Comparison of ENCODE assay signal across 9 mouse cellular contexts in genomic region chr4:155654456-155655298, GRCm38 (mm10). TPM values are rescaled to one million over a fixed set of nuclear protein-coding genes. Genes with fewer than 3 reads are reported as not detected.
A peak's percentile ranks its signal among the peaks of the same experiment; 100 is the strongest.
DNase-seq lines count a peak whose midpoint lies in the region; ATAC-seq and TF ChIP-seq lines count a peak whose summit lies in the region.
"Had no signal": no experiment of that assay in that cellular context is flagged by ENCODE, and none has a peak within 500 bp of the region (broad histone marks: within the 10 kb centered on the region; RNA-seq: fewer than 3 reads in every experiment).

No protein-coding gene starts in this region.

- no peaks in the 10 kb centered on the region; the same call in 1 of the 2 replicates for H3K36me3 ChIP-seq in forebrain, embryonic 11.5 days (ENCODE audit: control insufficient read depth, insufficient read depth, low read length)
- H3K36me3 ChIP-seq in hindbrain, postnatal 0 days (ENCODE audit: insufficient read depth, low read length): peaks cover 31% of the 10 kb centered on the region
- peaks cover 11% of the 10 kb centered on the region for H3K36me3 ChIP-seq in liver, postnatal 0 days (replicated peaks; ENCODE audit: insufficient read depth, low read length)
- peaks cover 8% of the 10 kb centered on the region for H3K36me3 ChIP-seq in neural tube, embryonic 11.5 days (ENCODE audit: control insufficient read depth, insufficient read depth, low read length)

- 6% methylated on average over 52 of the region's 52 CpGs for WGBS in bone marrow, adult 2 months
- 1% methylated on average over 52 of the region's 52 CpGs for WGBS in forebrain, embryonic 11.5 days
- 12% methylated on average over 50 of the region's 52 CpGs for WGBS in hindbrain, postnatal 0 days
- 5% methylated on average over 47 of the region's 52 CpGs for WGBS in liver, postnatal 0 days (ENCODE audit: insufficient replicate concordance)
- WGBS in neural tube, embryonic 11.5 days: 2% methylated on average over 52 of the region's 52 CpGs

- peaks cover 2% of the 10 kb centered on the region; the same call in 1 of the 2 replicates for H3K4me1 ChIP-seq in bone marrow, adult 2 months (ENCODE audit: control insufficient read depth, insufficient read depth, low read length)
- peaks cover 18% of the 10 kb centered on the region for H3K4me1 ChIP-seq in forebrain, embryonic 11.5 days (replicated peaks; ENCODE audit: control insufficient read depth, insufficient read depth, low read length)
- peaks cover 10% of the 10 kb centered on the region; the same call in 1 of the 2 replicates for H3K4me1 ChIP-seq in hindbrain, postnatal 0 days (ENCODE audit: insufficient read depth, low read length)
- H3K4me1 ChIP-seq in liver, postnatal 0 days (ENCODE audit: insufficient read depth): peaks cover 19% of the 10 kb centered on the region
- peaks cover 19% of the 10 kb centered on the region; the same call in 1 of the 2 replicates for H3K4me1 ChIP-seq in neural tube, embryonic 11.5 days (ENCODE audit: control insufficient read depth, insufficient read depth, low read length)

- ATAC-seq in forebrain, embryonic 11.5 days (replicated peaks; ENCODE audit: low FRiP score): peak; percentile 39
- ATAC-seq in hindbrain, postnatal 0 days: peak; percentile 40
- ATAC-seq in liver, postnatal 0 days: peak; percentile 38
- ATAC-seq in neural tube, embryonic 11.5 days (ENCODE audit: insufficient read depth, low FRiP score, low TSS enrichment): no peak

- H3K4me2 ChIP-seq in forebrain, embryonic 11.5 days (ENCODE audit: low read depth, low read length, severe bottlenecking): peak overlapping the region; percentile 59
- H3K4me2 ChIP-seq in hindbrain, postnatal 0 days (ENCODE audit: low read depth, low read length): peak overlapping the region; percentile 72
- peak overlapping the region; percentile 54 for H3K4me2 ChIP-seq in liver, postnatal 0 days (ENCODE audit: low read depth, low read length)
- H3K4me2 ChIP-seq in neural tube, embryonic 11.5 days (ENCODE audit: low read depth): peak overlapping the region; percentile 32

- 0 out of 2 replicates have a peak, but pooled peaks have one; percentile 11 for TF ChIP-seq POLR2A in bone marrow, adult 2 months (IDR thresholded peaks at IDR 0.05; ENCODE audit: borderline replicate concordance, control insufficient read depth, low read depth, low read length)

- TF ChIP-seq CTCF in bone marrow, adult 2 months (IDR thresholded peaks at IDR 0.05; ENCODE audit: control insufficient read depth, insufficient read depth, low read length): no peak
- TF ChIP-seq CTCF in hindbrain, postnatal 0 days (IDR thresholded peaks at IDR 0.05; ENCODE audit: low read depth): no peak; the same call in 1 of the 2 replicates
- no peak for TF ChIP-seq CTCF in liver, postnatal 0 days (IDR thresholded peaks at IDR 0.05; ENCODE audit: low read depth)

- H3K9ac ChIP-seq in forebrain, embryonic 11.5 days (ENCODE audit: low read length): peak overlapping the region; percentile 16
- peak overlapping the region; percentile 13; the same call in 1 of the 2 replicates for H3K9ac ChIP-seq in hindbrain, postnatal 0 days (replicated peaks; ENCODE audit: low read length)
- no peak overlapping the region for H3K9ac ChIP-seq in liver, postnatal 0 days (replicated peaks)
- peak overlapping the region; percentile 14 for H3K9ac ChIP-seq in neural tube, embryonic 11.5 days (ENCODE audit: low read length)

- peak overlapping the region; percentile 41 for H3K4me3 ChIP-seq in bone marrow, adult 2 months (replicated peaks; ENCODE audit: control insufficient read depth, low read depth, low read length)
- peak overlapping the region; percentile 32 for H3K4me3 ChIP-seq in forebrain, embryonic 11.5 days (ENCODE audit: low read depth, low read length)
- peak overlapping the region; percentile 23 for H3K4me3 ChIP-seq in hindbrain, postnatal 0 days (ENCODE audit: low read length)
- H3K4me3 ChIP-seq in liver, postnatal 0 days (ENCODE audit: low read depth, low read length): peak overlapping the region; percentile 27
- H3K4me3 ChIP-seq in neural tube, embryonic 11.5 days (ENCODE audit: low read depth, low read length): peak overlapping the region; percentile 24

- no peak for TF ChIP-seq EP300 in liver, postnatal 0 days (IDR thresholded peaks at IDR 0.05; ENCODE audit: low read depth)

- H3K9me3 ChIP-seq in forebrain, embryonic 11.5 days (ENCODE audit: control insufficient read depth, low read length): no peaks in the 10 kb centered on the region
- H3K9me3 ChIP-seq in hindbrain, postnatal 0 days (ENCODE audit: low read length): no peaks in the 10 kb centered on the region
- H3K9me3 ChIP-seq in liver, postnatal 0 days (ENCODE audit: low read length): no peaks in the 10 kb centered on the region
- no peaks in the 10 kb centered on the region for H3K9me3 ChIP-seq in neural tube, embryonic 11.5 days (ENCODE audit: control insufficient read depth, low read length)

- H3K27ac ChIP-seq in bone marrow, adult 2 months (ENCODE audit: control insufficient read depth, insufficient read depth, low read depth, low read length, poor library complexity): no peak overlapping the region
- H3K27ac ChIP-seq in forebrain, embryonic 11.5 days (ENCODE audit: low read depth, low read length): no peak overlapping the region
- H3K27ac ChIP-seq in hindbrain, postnatal 0 days: no peak overlapping the region
- H3K27ac ChIP-seq in liver, postnatal 0 days (ENCODE audit: low read depth): no peak overlapping the region
- no peak overlapping the region for H3K27ac ChIP-seq in neural tube, embryonic 11.5 days (ENCODE audit: low read depth, low read length)

- peaks cover 50% of the 10 kb centered on the region for H3K27me3 ChIP-seq in forebrain, embryonic 11.5 days (ENCODE audit: control insufficient read depth, insufficient read depth, low read length)
- H3K27me3 ChIP-seq in hindbrain, postnatal 0 days (ENCODE audit: insufficient read depth, low read length): peaks cover 17% of the 10 kb centered on the region; the same call in 1 of the 2 replicates
- H3K27me3 ChIP-seq in liver, postnatal 0 days (ENCODE audit: insufficient read depth, low read length): peaks cover 45% of the 10 kb centered on the region
- H3K27me3 ChIP-seq in neural tube, embryonic 11.5 days (ENCODE audit: control insufficient read depth, insufficient read depth, low read length): peaks cover 53% of the 10 kb centered on the region

- DNase-seq in adrenal gland, postnatal 14 days: peak; percentile 72
- DNase-seq in adrenal gland, adult 18-20 months (ENCODE audit: low spot score in 2 of 2): no peak
- peak; percentile 84 for DNase-seq in forebrain, embryonic 11.5 days (ENCODE audit: low spot score)
- peak; percentile 47 for DNase-seq in hindbrain, postnatal 0 days (ENCODE audit: low spot score)
- peak; percentile 58 for DNase-seq in liver, postnatal 0 days
- peak; percentile 54 for DNase-seq in neural tube, embryonic 11.5 days (ENCODE audit: low spot score)
- peak; percentile 63 for DNase-seq in urinary bladder, postnatal 25 days (ENCODE audit: low spot score)

RNA-seq across cellular contexts. Expression of gene Mmp23, which starts 1.5 kb away (rescaled TPM):
- 10.0 and 11.5 TPM in 2 replicates for total RNA-seq in adrenal gland, postnatal 14 days (2021)
- 10 to 100 TPM in 1 of 2 experiments, 1 to 10 TPM in 1; 5.6 to 12.8 TPM for total RNA-seq in adrenal gland, adult 18-20 months (2021)
- 5.6 and 6.9 TPM in 2 replicates for polyA plus RNA-seq in bone marrow, adult 2 months (2011; ENCODE audit: insufficient read depth, insufficient read length, low replicate concordance, missing spikeins)
- 2.5 and 2.7 TPM in 2 replicates for polyA plus RNA-seq in forebrain, embryonic 11.5 days (2014; fragmentation: Nextera tagmentation; extraction: Ambion mirVana)
- total RNA-seq in hindbrain, postnatal 0 days (2014; rRNA removed): 6.1 and 13.5 TPM in 2 replicates
- 4.2 and 5.7 TPM in 2 replicates for polyA plus RNA-seq in hindbrain, postnatal 0 days (2015; fragmentation: Nextera tagmentation; extraction: Ambion mirVana)
- 5.9 and 6.8 TPM in 2 replicates for polyA plus RNA-seq in liver, postnatal 0 days (2015; fragmentation: Nextera tagmentation; extraction: Ambion mirVana)
- polyA plus RNA-seq in neural tube, embryonic 11.5 days (2014; fragmentation: Nextera tagmentation; extraction: Ambion mirVana): 3.2 and 4.0 TPM in 2 replicates

RNA-seq across cellular contexts. Expression of gene Gm10563, which starts 9.5 kb away (rescaled TPM):
- total RNA-seq in adrenal gland, postnatal 14 days (2021): not detected in 2 replicates
- total RNA-seq in adrenal gland, adult 18-20 months (2021): not detected
- polyA plus RNA-seq in bone marrow, adult 2 months (2011; ENCODE audit: insufficient read depth, insufficient read length, low replicate concordance, missing spikeins): not detected in 2 replicates
- not detected in 2 replicates for polyA plus RNA-seq in forebrain, embryonic 11.5 days (2014; fragmentation: Nextera tagmentation; extraction: Ambion mirVana)
- not detected in 2 replicates for total RNA-seq in hindbrain, postnatal 0 days (2014; rRNA removed)
- not detected in 2 replicates for polyA plus RNA-seq in hindbrain, postnatal 0 days (2015; fragmentation: Nextera tagmentation; extraction: Ambion mirVana)
- not detected in 2 replicates for polyA plus RNA-seq in liver, postnatal 0 days (2015; fragmentation: Nextera tagmentation; extraction: Ambion mirVana)
- not detected in 2 replicates for polyA plus RNA-seq in neural tube, embryonic 11.5 days (2014; fragmentation: Nextera tagmentation; extraction: Ambion mirVana)
- total RNA-seq: left cerebral cortex, postnatal 10 days had no signal

RNA-seq across cellular contexts. Expression of gene Mib2, which starts 14.3 kb away (rescaled TPM):
- total RNA-seq in adrenal gland, postnatal 14 days (2021): 38.5 and 41.6 TPM in 2 replicates
- 10 to 100 TPM; 57.1 to 59.7 TPM for total RNA-seq in adrenal gland, adult 18-20 months (2021)
- 15.0 and 29.1 TPM in 2 replicates for polyA plus RNA-seq in bone marrow, adult 2 months (2011; ENCODE audit: insufficient read depth, insufficient read length, low replicate concordance, missing spikeins)
- 21.2 and 22.3 TPM in 2 replicates for polyA plus RNA-seq in forebrain, embryonic 11.5 days (2014; fragmentation: Nextera tagmentation; extraction: Ambion mirVana)
- total RNA-seq in hindbrain, postnatal 0 days (2014; rRNA removed): 109 and 127 TPM in 2 replicates
- polyA plus RNA-seq in hindbrain, postnatal 0 days (2015; fragmentation: Nextera tagmentation; extraction: Ambion mirVana): 40.6 and 44.1 TPM in 2 replicates
- polyA plus RNA-seq in liver, postnatal 0 days (2015; fragmentation: Nextera tagmentation; extraction: Ambion mirVana): 3.4 and 4.3 TPM in 2 replicates
- polyA plus RNA-seq in neural tube, embryonic 11.5 days (2014; fragmentation: Nextera tagmentation; extraction: Ambion mirVana): 13.3 and 14.5 TPM in 2 replicates

RNA-seq across cellular contexts. Expression of gene Cdk11b, which starts 30.0 kb away (rescaled TPM):
- 56.4 and 59.3 TPM in 2 replicates for total RNA-seq in adrenal gland, postnatal 14 days (2021)
- total RNA-seq in adrenal gland, adult 18-20 months (2021): 10 to 100 TPM; 56.8 to 62.0 TPM
- 132 and 202 TPM in 2 replicates for polyA plus RNA-seq in bone marrow, adult 2 months (2011; ENCODE audit: insufficient read depth, insufficient read length, low replicate concordance, missing spikeins)
- polyA plus RNA-seq in forebrain, embryonic 11.5 days (2014; fragmentation: Nextera tagmentation; extraction: Ambion mirVana): 83.8 and 84.0 TPM in 2 replicates
- total RNA-seq in hindbrain, postnatal 0 days (2014; rRNA removed): 16.5 and 21.4 TPM in 2 replicates
- 65.5 and 74.3 TPM in 2 replicates for polyA plus RNA-seq in hindbrain, postnatal 0 days (2015; fragmentation: Nextera tagmentation; extraction: Ambion mirVana)
- 22.8 and 24.9 TPM in 2 replicates for polyA plus RNA-seq in liver, postnatal 0 days (2015; fragmentation: Nextera tagmentation; extraction: Ambion mirVana)
- 70.5 and 74.7 TPM in 2 replicates for polyA plus RNA-seq in neural tube, embryonic 11.5 days (2014; fragmentation: Nextera tagmentation; extraction: Ambion mirVana)

RNA-seq across cellular contexts. Expression of gene Fndc10, which starts 39.5 kb away (rescaled TPM):
- 34.8 and 45.9 TPM in 2 replicates for total RNA-seq in adrenal gland, postnatal 14 days (2021)
- total RNA-seq in adrenal gland, adult 18-20 months (2021): 10 to 100 TPM; 31.5 to 48.1 TPM
- 0.90 and 3.0 TPM in 2 replicates for polyA plus RNA-seq in bone marrow, adult 2 months (2011; ENCODE audit: insufficient read depth, insufficient read length, low replicate concordance, missing spikeins)
- 2.3 and 2.9 TPM in 2 replicates for polyA plus RNA-seq in forebrain, embryonic 11.5 days (2014; fragmentation: Nextera tagmentation; extraction: Ambion mirVana)
- total RNA-seq in hindbrain, postnatal 0 days (2014; rRNA removed): 50.5 and 52.0 TPM in 2 replicates
- 26.0 and 26.5 TPM in 2 replicates for polyA plus RNA-seq in hindbrain, postnatal 0 days (2015; fragmentation: Nextera tagmentation; extraction: Ambion mirVana)
- polyA plus RNA-seq in liver, postnatal 0 days (2015; fragmentation: Nextera tagmentation; extraction: Ambion mirVana): 0.27 and 0.41 TPM in 2 replicates
- polyA plus RNA-seq in neural tube, embryonic 11.5 days (2014; fragmentation: Nextera tagmentation; extraction: Ambion mirVana): 2.2 and 2.7 TPM in 2 replicates

Comparison
In these comparisons a context has a peak if more than half of its experiments do, and no peak if none do; other contexts are left out.
1. DNase-seq: peak in adrenal gland, postnatal 14 days (single experiment), forebrain, embryonic 11.5 days (single experiment), hindbrain, postnatal 0 days (single experiment), liver, postnatal 0 days (single experiment), neural tube, embryonic 11.5 days (single experiment) and urinary bladder, postnatal 25 days (single experiment); none in adrenal gland, adult 18-20 months (0 of 2).
2. Peak in every context shown above with its lines, with median percentiles within 50 percentile points of each other: H3K4me3 ChIP-seq and H3K4me2 ChIP-seq.